32 mouse cellular contexts compared by ENCODE assay signal in the genomic region with DNA sequence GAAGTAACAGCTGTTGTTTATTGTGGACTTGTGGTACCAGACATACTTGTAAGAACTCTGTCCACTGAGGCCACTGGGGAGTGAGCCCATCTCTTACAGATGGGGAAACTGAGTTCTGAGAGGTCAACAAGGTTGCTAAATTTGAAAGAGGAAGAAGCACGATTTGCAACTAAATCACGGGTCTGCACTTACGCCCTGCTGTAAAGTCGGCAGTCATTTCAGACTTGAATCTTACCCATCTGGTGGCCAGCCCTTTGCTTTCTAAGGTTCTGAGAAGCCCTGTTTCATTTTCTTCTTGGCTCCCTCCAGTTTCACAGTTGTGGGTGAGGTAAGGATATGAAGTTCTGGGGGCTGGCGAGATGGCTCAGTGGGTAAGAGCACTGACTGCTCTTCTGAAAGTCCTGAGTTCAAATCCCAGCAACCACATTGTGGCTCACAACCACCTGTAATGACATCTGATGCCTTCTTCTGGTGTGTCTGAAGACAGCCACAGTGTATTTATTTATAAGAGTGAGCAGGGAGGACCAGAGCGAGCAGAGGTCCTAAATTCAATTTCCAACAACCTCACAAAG.
"Had no signal": no experiment of that assay in that cellular context is flagged by ENCODE, and none has a peak within 500 bp of the region (broad histone marks: within the 10 kb centered on the region; RNA-seq: fewer than 3 reads in every experiment).

No protein-coding gene starts in this region.

- H3K4me3 ChIP-seq: limb, embryonic 10.5 days; limb, embryonic 12.5 days; limb, embryonic 13.5 days; limb, embryonic 15.5 days; liver, embryonic 12.5 days; liver, embryonic 13.5 days; liver, embryonic 15.5 days; lung, embryonic 15.5 days; megakaryocyte, embryonic 14.5 days; midbrain, embryonic 10.5 days; midbrain, embryonic 12.5 days; midbrain, embryonic 13.5 days; midbrain, embryonic 15.5 days; myocyte; neural tube, embryonic 12.5 days had no signal

- H3K4me2 ChIP-seq: limb, embryonic 12.5 days; limb, embryonic 13.5 days; limb, embryonic 15.5 days; liver, embryonic 11.5 days; liver, embryonic 12.5 days; liver, embryonic 13.5 days; liver, embryonic 15.5 days; lung, embryonic 14.5 days; lung, embryonic 15.5 days; midbrain, embryonic 11.5 days; midbrain, embryonic 12.5 days; midbrain, embryonic 13.5 days; midbrain, embryonic 15.5 days; neural tube, embryonic 12.5 days had no signal

- H3K9ac ChIP-seq: limb, embryonic 12.5 days; limb, embryonic 13.5 days; limb, embryonic 15.5 days; liver, embryonic 12.5 days; liver, embryonic 13.5 days; liver, embryonic 14.5 days; liver, embryonic 15.5 days; liver, postnatal 0 days; lung, embryonic 14.5 days; lung, embryonic 15.5 days; midbrain, embryonic 12.5 days; midbrain, embryonic 13.5 days; midbrain, embryonic 15.5 days; neural tube, embryonic 12.5 days had no signal

- DNase-seq: left cerebral cortex, postnatal 4 days; liver; liver, embryonic 13.5 days; liver, postnatal 0 days; lung, adult 18-20 months; lung, adult 2 months; lung, embryonic 14.5 days; lung, postnatal 10 days; lung, postnatal 14 days; lung, postnatal 36 days; lung, postnatal 4 days; midbrain, embryonic 14.5 days had no signal

- H3K36me3 ChIP-seq: limb, embryonic 10.5 days; limb, embryonic 12.5 days; limb, embryonic 13.5 days; limb, embryonic 15.5 days; liver, embryonic 12.5 days; liver, embryonic 13.5 days; liver, embryonic 15.5 days; lung, embryonic 15.5 days; midbrain, embryonic 10.5 days; midbrain, embryonic 12.5 days; midbrain, embryonic 13.5 days; midbrain, embryonic 15.5 days; neural tube, embryonic 12.5 days had no signal

- H3K27me3 ChIP-seq: limb, embryonic 12.5 days; limb, embryonic 13.5 days; limb, embryonic 15.5 days; liver, embryonic 13.5 days; liver, embryonic 15.5 days; lung, embryonic 15.5 days; midbrain, embryonic 12.5 days; midbrain, embryonic 13.5 days; midbrain, embryonic 15.5 days; neural tube, embryonic 12.5 days had no signal

- H3K27ac ChIP-seq: limb, embryonic 10.5 days; limb, embryonic 12.5 days; limb, embryonic 13.5 days; limb, embryonic 15.5 days; liver, embryonic 12.5 days; liver, embryonic 13.5 days; liver, embryonic 14.5 days; liver, embryonic 15.5 days; lung, embryonic 15.5 days; macrophage; midbrain, embryonic 10.5 days; midbrain, embryonic 12.5 days; midbrain, embryonic 13.5 days; midbrain, embryonic 15.5 days; neural tube, embryonic 12.5 days had no signal

- H3K4me1 ChIP-seq: limb, embryonic 12.5 days; limb, embryonic 13.5 days; midbrain, embryonic 12.5 days; midbrain, embryonic 13.5 days; midbrain, embryonic 15.5 days; neural tube, embryonic 12.5 days had no signal

- ATAC-seq: liver, embryonic 12.5 days; liver, postnatal 0 days; lung, postnatal 0 days; midbrain, embryonic 13.5 days; midbrain, embryonic 15.5 days; midbrain, embryonic 16.5 days had no signal

- H3K9me3 ChIP-seq: limb, embryonic 10.5 days; limb, embryonic 12.5 days; limb, embryonic 13.5 days; limb, embryonic 15.5 days; liver, embryonic 12.5 days; liver, embryonic 13.5 days; liver, embryonic 15.5 days; lung, embryonic 15.5 days; megakaryocyte, embryonic 14.5 days; midbrain, embryonic 10.5 days; midbrain, embryonic 12.5 days; midbrain, embryonic 13.5 days; midbrain, embryonic 15.5 days; neural tube, embryonic 12.5 days had no signal
